Mouse (Mus musculus) thymus, postnatal 25 days (tissue): ENCODE measurements around the gene Gm20388.

Experiments
- DNase-seq: peaks from one replicate; pipeline ENCODE4 v3.0.0; 2022

Gene Gm20388

DNA sequence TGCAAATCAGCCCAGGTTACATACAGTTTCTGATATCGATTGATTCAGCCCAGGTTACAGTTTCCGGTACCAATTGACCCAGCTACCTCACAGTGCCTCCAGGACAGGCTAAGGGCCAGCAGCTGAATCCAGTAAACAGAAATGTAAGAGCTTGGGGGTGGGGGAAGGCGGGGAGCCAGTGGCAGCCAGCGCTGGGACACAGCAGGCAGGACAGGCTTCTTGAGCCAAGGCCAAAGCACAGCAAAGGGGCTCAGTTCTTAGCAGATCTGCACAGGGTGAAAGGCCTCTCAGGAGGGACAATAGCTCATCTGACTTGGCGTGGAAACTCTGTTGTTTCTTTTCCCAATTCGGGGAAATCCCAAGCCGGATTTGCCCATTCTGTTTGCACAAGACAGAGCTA is 3866.7 kb downstream of the Gm20388 start:
- DNase-seq: no peak

GRCm38 (mm10) chr8:123780471-123780870 is 3869.8 kb downstream of the Gm20388 start:
- DNase-seq: no peak

GRCm38 (mm10) chr8:123781256-123781655 is 3870.6 kb downstream of the Gm20388 start:
- no peak for DNase-seq

GRCm38 (mm10) chr8:123783525-123784249 is 3873.0 kb downstream of the Gm20388 start:
- peak; percentile 26 for DNase-seq

- DNase-seq: no peak
Observed at GRCm38 (mm10) chr8:123786166-123786565, 3875.5 kb downstream of the Gm20388 start.

- no peak for DNase-seq
Observed at GRCm38 (mm10) chr8:123786644-123787043, 3876.0 kb downstream of the Gm20388 start.

GRCm38 (mm10) chr8:123787254-123787897 is 3876.7 kb downstream of the Gm20388 start:
- peak; percentile 25 for DNase-seq

GRCm38 (mm10) chr8:123788416-123789170 is 3878.0 kb downstream of the Gm20388 start:
- DNase-seq: no peak

DNA sequence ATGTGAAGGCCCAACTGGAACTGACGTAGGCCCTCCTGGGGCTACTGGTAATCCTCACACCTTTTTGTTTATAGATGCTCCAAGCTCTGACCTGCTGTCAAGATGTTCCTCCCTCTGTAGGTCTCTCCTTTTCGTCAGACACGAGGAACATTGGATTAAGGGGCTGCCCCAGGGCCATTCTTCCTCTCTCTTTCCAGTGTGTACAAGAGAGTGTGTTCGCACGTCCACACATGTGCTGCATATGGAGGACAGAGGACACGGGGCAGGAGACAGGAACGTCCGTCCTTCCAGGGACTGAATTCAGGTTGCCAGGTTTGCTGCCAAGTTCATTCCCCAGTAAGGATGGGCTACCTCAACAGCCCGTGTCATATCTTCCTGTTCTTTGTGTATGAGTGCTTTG is 3878.8 kb downstream of the Gm20388 start:
- no peak for DNase-seq

- DNase-seq: peak; percentile 83
Observed at GRCm38 (mm10) chr8:123789970-123790369, 3879.3 kb downstream of the Gm20388 start.

DNA sequence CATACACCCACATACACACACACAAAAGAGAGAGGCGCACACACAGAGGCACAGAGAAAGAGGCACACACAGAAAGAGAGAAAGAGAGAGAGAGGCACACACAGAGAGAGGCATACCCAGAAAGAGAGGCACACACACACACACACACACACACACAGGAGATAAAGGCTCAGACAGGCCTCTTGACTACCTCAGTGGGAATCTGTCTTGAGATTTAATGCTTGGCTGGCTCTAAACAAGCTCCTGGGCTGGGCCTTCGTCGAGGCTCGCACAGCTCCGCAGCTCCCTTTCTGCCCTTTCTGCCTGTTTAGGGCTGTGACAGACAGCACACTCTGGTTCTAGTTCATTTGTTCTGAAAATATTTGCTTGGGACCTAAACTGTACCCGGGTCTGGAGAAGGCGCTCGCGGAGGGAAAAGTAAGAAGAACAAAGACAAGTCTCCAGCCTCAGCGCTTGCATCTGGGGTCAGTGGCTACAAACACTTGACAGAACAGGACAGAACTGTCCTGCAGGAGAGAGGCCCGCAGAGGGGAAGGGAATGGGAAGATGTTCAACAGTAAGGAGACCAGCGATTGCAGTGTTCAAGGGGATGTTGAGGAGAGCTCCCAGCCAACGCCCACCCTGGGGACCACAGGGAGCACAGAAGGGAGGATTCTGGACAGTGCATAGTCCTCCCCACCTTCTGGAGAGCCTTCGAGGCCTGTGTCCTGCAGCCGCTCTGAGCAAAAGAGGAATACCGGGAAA is 3880.6 kb downstream of the Gm20388 start:
- DNase-seq: no peak

DNA sequence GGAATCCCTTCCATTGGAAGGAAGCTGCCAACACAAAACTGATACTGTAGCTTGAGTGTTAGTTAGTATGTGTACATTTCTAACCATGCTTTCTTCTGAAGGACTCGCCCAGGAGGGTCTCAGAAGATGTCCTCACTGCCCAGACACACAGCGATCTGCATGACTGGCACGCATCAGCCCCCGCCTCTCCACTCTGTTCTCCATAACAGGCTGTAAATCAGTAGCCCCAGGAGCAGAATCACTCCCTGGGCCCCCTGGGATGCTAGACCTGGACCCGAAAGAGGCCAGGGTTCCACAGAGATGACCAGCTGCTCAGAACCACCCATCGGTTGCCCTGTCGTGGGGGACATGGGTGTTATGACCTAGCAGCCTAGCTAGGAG is 3881.2 kb downstream of the Gm20388 start:
- no peak for DNase-seq

DNA sequence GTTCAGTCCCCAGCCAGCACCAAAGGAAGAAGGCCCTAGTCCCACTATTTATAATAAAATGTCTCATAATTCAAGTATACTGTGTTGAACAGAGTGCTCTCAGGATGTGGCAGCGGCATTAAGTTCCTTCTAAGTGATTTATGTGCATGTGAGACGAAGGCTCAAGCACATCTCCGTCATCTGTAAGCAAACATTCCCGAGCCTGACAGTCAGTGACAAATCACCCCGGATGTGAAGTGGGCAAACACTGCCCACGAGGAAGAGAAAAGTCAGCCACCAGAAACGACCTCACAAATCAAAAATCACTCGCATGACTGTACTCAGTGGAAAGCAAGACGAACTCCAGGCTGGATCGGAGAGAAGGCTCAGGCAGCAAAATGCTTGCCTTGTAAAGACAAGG is 3883.3 kb downstream of the Gm20388 start:
- DNase-seq: no peak

GRCm38 (mm10) chr8:123794766-123795165 is 3884.1 kb downstream of the Gm20388 start:
- no peak for DNase-seq

GRCm38 (mm10) chr8:123796758-123797157 is 3886.1 kb downstream of the Gm20388 start:
- DNase-seq: no peak

DNA sequence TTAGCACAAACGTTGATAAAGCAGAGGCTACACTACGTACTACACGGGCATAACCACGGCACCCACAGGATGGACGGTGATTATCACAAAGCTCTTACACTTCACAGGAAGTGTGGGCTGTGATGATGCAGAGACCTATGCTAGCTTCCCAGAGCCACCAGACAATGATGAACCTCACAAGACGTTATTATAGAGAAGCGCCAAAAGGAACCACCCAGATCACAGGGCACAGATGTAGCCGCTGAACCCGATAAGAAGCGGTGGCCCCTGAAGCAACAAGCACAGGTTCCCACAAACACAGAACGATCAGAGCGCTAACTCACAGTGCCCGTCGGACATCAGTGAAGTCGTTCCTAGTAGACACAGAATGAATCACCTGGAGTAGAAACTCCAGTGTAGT is 3887.3 kb downstream of the Gm20388 start:
- no peak for DNase-seq

- DNase-seq: no peak
Observed at GRCm38 (mm10) chr8:123799434-123799833, 3888.8 kb downstream of the Gm20388 start.

DNA sequence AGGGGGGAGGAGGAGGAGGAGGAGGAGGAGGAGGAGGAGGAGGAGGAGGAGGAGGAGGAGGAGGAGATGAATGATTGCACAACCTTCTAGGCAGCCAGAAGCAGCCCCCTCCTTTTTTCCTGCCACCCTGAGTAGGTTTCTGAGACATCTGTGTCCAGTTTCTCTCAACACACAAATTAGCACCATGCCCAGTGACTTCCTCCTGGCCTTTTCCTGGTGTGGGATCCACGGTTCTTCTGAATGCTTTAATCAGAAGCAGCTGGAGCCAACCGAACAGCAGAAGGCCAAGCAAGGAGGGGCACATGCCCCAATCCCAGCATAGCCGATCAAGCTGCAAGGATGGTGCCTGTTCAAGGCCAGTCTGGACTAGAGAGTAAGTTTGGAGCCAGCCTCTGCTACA is 3889.2 kb downstream of the Gm20388 start:
- no peak for DNase-seq

DNA sequence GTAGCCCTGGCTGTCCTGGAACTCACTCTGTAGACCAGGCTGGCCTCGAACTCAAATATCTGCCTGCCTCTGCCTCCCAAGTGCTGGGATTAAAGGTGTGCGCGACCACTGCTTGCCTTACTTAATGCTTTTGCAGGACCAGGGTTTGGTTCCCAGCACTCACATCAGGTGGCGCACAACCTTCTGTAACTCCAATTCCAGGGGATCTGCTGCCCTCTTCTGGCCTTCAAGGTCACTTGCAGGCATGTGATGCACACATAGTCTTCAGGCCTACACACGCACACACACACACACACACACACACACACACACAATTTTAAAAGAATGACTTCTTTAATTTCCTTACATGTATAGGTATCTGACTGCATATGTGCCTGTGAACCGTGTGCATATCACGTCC is 3890.2 kb downstream of the Gm20388 start:
- DNase-seq: no peak

GRCm38 (mm10) chr8:123801538-123801937 is 3890.9 kb downstream of the Gm20388 start:
- DNase-seq: no peak

DNA sequence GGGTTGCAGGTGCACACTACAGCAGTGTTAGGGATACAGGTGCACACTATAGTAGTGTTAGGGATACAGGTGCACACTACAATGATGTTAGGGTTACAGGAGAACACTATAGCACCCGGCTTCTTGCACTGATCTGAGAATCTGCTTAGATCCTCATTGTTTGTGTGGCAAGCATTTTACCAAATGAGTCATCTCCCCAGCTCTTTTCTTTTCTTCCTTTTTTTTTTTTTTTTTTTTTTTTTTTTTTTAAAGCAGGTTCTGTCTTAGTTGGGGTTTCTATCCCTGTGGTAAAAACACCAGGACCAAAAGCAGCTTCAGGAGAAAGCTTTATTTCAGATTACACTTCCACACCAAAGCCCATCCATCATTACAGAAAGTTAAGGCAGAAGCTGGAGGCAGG is 3893.0 kb downstream of the Gm20388 start:
- DNase-seq: no peak

DNA sequence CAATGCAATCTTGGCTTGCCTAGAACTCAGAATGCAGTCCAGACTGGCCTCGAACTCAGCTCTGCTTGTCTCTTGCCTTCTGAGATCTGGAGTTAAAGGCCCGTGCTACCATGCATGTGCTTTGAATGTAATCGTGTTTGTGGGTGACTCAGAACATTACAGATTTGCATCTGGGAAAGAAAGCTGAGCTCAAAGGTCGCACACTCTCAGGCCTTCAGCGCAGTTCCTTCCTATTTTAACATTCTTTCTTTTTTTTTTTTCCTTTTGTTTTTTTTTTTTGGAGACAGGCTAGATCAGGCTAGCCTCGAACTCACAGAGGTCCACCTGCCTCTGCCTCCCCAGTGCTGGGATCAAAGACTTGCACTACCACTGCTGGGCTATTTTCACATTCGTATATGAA is 3893.9 kb downstream of the Gm20388 start:
- DNase-seq: no peak

DNA sequence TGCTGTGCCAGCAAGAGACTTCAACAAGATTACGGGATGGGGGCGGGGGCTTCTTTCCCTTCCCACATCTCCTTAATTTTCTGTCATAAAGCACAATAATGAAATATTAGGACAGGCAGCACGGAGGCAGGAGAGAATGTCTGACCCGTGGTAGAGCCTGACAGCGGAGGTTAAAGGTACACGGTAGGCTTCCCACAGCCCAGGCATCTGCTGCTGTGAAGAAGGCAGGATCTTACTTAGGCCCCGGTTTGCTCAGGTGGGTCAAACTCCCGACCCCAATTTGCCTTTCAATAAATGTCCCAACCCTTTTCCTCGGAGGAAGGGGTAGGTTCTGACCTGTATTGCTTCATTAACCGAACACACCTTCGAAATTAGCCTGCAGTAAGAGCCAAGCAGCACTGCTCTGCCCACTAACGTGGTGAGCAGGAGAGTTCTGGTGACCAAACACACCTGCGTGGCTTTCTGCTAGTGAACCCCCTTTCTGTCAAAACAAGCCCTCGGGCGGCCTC is 3894.6 kb downstream of the Gm20388 start:
- DNase-seq: no peak
